Mouse (Mus musculus) hindbrain, embryonic 11.5 days (tissue): ENCODE measurements at regions not wholly inside any gene's neighbourhood (a gene's known extent, or its start where the extent isn't known, plus 50 kb on each side); places are given as distances from the start of the nearest gene placed in this dataset.

Experiments used
- ATAC-seq: fragments of 200-750 bp; cut with Nextera tagmentation; 2 replicates; pipeline ENCODE4 v1.8.0; 2017; ENCODE audit warnings: mild to moderate bottlenecking, moderate TSS enrichment, moderate library complexity; ENCODE audit not compliant: low FRiP score
- DNase-seq: peaks from one replicate; pipeline ENCODE4 v3.0.0-alpha.2; 2015; ENCODE audit warnings: low spot score
- H3K27ac ChIP-seq: fragments of 300-500 bp; sonication (generic); 2 replicates; pipeline ENCODE4 v1.5.1; 2014; ENCODE audit warnings: mild to moderate bottlenecking, low read depth, low read length
- H3K27me3 ChIP-seq: fragments of 300-500 bp; sonication (generic); 2 replicates; pipeline ENCODE4 v1.6.1; 2014; ENCODE audit warnings: mild to moderate bottlenecking, low read length, moderate library complexity, mixed read lengths; ENCODE audit not compliant: control insufficient read depth, insufficient read depth
- H3K36me3 ChIP-seq: fragments of 300-500 bp; sonication (generic); 2 replicates; pipeline ENCODE4 v1.6.1; 2014; ENCODE audit warnings: mild to moderate bottlenecking, low read length, moderate library complexity, mixed read lengths; ENCODE audit not compliant: control insufficient read depth, insufficient read depth
- H3K4me1 ChIP-seq: fragments of 300-500 bp; sonication (generic); replicated peaks from 2 replicates; pipeline ENCODE4 v1.6.1; 2014; ENCODE audit warnings: low read length, mixed read lengths; ENCODE audit not compliant: control insufficient read depth, insufficient read depth
- H3K4me2 ChIP-seq: fragments of 300-500 bp; sonication (generic); replicated peaks from 2 replicates; pipeline ENCODE4 v1.6.1; 2014; ENCODE audit warnings: mild to moderate bottlenecking, low read depth, low read length
- H3K4me3 ChIP-seq: fragments of 300-500 bp; sonication (generic); 2 replicates; pipeline ENCODE4 v1.5.1; 2014; ENCODE audit warnings: low read depth, low read length
- H3K9ac ChIP-seq: fragments of 300-500 bp; sonication (generic); 2 replicates; pipeline ENCODE4 v1.6.1; 2014; ENCODE audit warnings: low read depth, low read length
- H3K9me3 ChIP-seq: fragments of 300-500 bp; sonication (generic); 2 replicates; pipeline ENCODE4 v1.6.1; 2016; ENCODE audit warnings: low read length; ENCODE audit not compliant: control insufficient read depth
- WGBS: fragments of 180-500 bp; shearing (Covaris S2); extraction: QIAGEN DNeasy Blood & Tissue Kit; methylation state at CpG from one replicate; pipeline ENCODE4 v1.1.7; 2014; 5-methylcytosine and 5-hydroxymethylcytosine counted together

DNA sequence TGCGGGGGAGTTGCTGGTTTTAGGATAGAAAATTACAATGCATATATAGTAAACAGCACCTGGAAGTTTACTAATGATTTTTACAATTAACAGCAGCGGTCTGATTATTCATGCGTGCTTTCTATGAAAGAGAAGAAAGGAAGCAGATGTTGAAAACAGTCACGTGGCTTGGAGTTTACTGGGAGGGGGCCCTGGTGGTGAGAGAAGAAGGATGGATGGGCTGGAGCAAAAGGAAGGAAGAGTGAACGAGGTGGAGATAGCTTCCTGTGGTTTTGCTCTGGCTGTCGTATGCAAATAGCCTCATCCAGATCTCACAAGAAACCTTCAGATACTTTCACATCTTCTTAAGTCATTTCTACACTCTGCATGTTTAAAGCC is 606.1 kb upstream of the Id2 start:
- peak overlapping the region; percentile 45 for H3K4me2 ChIP-seq
- H3K9me3 ChIP-seq = no peaks in the 10 kb centered on the region
- DNase-seq (no peak), ATAC-seq (0 out of 2 replicates have a peak, but pooled peaks have one; percentile 25)
- no peaks in the 10 kb centered on the region for H3K4me1 ChIP-seq
- WGBS = 12% methylated on average over 6 of the region's 6 CpGs
- H3K27me3 ChIP-seq = no peaks in the 10 kb centered on the region
- H3K4me3 ChIP-seq = peak overlapping the region; percentile 18
- H3K9ac ChIP-seq = peak overlapping the region; percentile 48; the same call in 1 of the 2 replicates
- no peak overlapping the region for H3K27ac ChIP-seq
- H3K36me3 ChIP-seq = no peaks in the 10 kb centered on the region

DNA sequence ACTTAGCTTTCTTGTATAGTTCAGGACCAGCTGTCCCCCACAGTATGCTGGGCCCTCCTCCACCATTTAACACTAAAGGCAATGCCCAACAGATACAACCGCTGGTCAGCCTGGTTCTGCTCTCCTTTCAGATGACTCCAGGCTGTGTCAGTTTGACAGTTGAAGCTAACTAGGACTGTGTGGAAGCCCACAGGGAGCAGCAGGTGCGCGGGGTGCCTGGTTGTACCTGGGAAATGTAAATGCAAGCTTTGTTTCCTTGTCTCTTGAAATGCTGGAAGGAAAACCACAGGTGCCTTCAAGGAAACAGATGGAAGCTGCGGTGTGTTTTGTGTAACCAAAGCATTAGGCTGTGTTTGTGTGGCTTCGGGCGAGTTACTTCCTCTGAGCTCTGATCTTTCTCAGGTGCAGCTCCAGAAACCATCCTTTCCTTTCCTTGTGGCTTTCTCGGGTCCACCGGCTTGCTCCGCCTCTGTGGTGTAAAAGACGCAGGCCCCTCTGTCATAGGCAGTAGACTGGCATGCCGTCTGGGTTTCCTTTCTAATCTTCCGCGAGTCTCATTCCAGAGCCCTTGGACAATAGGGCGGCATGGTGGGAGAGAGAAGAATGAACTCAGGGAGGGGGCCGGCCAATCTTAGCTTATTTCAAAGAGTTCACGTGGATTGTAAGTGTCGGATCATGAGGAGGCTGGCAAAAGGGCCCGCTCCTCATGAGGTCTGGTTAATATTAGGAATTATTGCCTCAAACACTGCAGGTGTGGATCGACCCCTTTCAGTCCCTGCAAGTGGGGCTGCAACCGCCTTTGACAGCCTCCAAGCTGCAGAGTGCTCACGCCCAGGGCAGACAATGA is 605.5 kb upstream of the Id2 start:
- peak overlapping the region; percentile 48; the same call in 1 of the 2 replicates for H3K9ac ChIP-seq
- DNase-seq = peak; percentile 44
- peak overlapping the region; percentile 45 for H3K4me2 ChIP-seq
- no peaks in the 10 kb centered on the region for H3K27me3 ChIP-seq
- H3K4me3 ChIP-seq = peak overlapping the region; percentile 18
- no peaks in the 10 kb centered on the region for H3K9me3 ChIP-seq
- no peak overlapping the region for H3K27ac ChIP-seq
- no peaks in the 10 kb centered on the region for H3K4me1 ChIP-seq
- peak; percentile 56; the same call in 1 of the 2 replicates for ATAC-seq
- WGBS = 13% methylated on average over 21 of the region's 21 CpGs
- H3K36me3 ChIP-seq = no peaks in the 10 kb centered on the region

DNA sequence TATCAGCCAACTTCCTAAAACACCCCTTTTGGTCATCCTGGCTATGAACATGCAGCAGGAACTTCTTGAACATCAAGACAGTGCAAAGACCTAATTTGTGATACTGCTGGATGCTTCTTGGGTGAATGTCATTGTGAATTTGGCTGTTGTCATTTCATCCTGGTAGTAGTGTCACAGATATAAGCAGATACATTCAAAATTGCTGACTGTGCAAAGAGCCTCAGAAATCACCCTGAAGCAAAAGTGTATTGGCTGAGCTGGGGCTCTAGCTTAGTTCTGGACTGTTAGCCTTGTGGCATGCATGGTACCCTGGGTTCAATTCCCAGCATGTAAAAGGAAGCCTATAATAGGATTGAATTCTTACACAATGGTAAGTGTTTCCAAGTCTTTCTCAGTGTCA is 590.1 kb upstream of the Id2 start:
- ATAC-seq = no peak
- H3K4me1 ChIP-seq = no peaks in the 10 kb centered on the region

DNA sequence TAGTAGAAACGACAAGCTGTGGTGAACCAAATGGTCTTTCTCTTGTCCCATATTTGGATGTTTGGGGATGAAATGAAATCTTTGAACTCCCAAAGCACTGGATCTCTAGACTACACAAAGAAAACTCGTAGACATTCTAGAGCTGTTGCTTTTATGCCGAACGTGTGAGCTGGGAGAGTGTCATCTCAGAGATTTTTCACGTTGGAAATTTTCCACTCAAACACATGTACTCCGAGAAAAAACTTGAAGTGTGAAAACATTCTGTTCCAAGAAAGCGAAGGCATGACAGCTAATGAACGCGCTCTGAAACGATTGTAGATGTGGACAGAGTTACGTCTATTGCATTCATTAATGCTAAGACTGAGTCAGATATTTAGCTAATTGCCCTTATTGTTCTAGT is 579.7 kb upstream of the Id2 start:
- Histone ChIP-seq H3K36me3 (no peaks in the 10 kb centered on the region), H3K9me3 (no peaks in the 10 kb centered on the region), H3K4me1 (no peaks in the 10 kb centered on the region), H3K4me3 (no peak overlapping the region), H3K27ac (no peak overlapping the region), H3K9ac (no peak overlapping the region), H3K4me2 (no peak overlapping the region), H3K27me3 (no peaks in the 10 kb centered on the region)
- DNase-seq (no peak), ATAC-seq (no peak)
- 94% methylated on average over 11 of the region's 11 CpGs for WGBS

More for the DNA sequence above, 590.1 kb upstream of the Id2 start:
- no peak overlapping the region for H3K27ac ChIP-seq
- no peak for DNase-seq
- H3K27me3 ChIP-seq = no peaks in the 10 kb centered on the region
- H3K9ac ChIP-seq = no peak overlapping the region
- H3K36me3 ChIP-seq = no peaks in the 10 kb centered on the region
- no peaks in the 10 kb centered on the region for H3K9me3 ChIP-seq
- no peak overlapping the region for H3K4me2 ChIP-seq
- no peak overlapping the region for H3K4me3 ChIP-seq

DNA sequence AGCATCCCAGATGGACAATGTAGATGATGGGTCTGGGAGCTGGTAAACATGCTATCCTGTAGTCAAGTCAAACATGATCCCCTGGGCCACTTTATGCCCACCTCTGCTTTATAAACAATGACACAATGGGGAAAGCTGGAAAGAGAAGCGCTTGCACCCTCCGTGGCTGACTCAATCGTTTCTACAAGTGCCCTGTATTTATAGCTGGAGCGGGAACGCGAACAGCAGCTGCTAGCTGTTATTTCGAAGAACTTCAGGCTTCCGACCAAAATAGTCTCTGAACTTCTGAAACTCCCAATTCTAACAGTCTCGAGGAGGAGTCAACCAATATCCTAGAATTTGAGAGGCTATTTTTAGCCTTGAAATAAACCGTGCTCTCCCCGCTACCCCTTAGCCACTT is 571.4 kb upstream of the Id2 start:
- Histone ChIP-seq H3K4me1 (no peaks in the 10 kb centered on the region), H3K4me3 (no peak overlapping the region), H3K27me3 (no peaks in the 10 kb centered on the region), H3K36me3 (no peaks in the 10 kb centered on the region), H3K4me2 (no peak overlapping the region), H3K9ac (no peak overlapping the region), H3K27ac (no peak overlapping the region), H3K9me3 (no peaks in the 10 kb centered on the region)
- 94% methylated on average over 11 of the region's 11 CpGs for WGBS
- no peak for DNase-seq
- ATAC-seq = no peak

DNA sequence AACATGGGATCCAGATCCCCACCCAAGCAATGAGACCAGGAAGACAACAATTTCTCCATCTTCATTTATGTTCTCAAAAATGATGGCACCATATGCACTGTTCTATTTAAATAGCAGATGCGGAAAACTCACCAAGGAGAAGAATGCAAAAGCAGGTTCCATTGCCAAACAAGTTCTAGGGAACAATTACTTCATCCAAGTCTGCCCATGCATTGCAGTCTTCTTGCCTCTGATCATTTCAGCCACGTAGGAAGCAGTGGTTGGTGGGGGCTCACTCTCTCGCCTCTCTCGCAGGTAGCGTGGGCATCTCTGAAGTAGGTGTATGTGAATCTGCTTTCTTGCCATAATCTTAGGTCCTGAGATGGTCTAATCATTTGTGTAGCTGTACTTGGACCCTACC is 557.5 kb upstream of the Id2 start:
- no peak overlapping the region for H3K4me3 ChIP-seq
- H3K27me3 ChIP-seq = no peaks in the 10 kb centered on the region
- WGBS = 92% methylated on average over 5 of the region's 5 CpGs
- no peak for ATAC-seq
- no peak overlapping the region for H3K9ac ChIP-seq
- no peak overlapping the region for H3K27ac ChIP-seq
- DNase-seq = no peak
- no peak overlapping the region for H3K4me2 ChIP-seq
- no peaks in the 10 kb centered on the region for H3K36me3 ChIP-seq
- H3K9me3 ChIP-seq = no peaks in the 10 kb centered on the region
- no peaks in the 10 kb centered on the region for H3K4me1 ChIP-seq

DNA sequence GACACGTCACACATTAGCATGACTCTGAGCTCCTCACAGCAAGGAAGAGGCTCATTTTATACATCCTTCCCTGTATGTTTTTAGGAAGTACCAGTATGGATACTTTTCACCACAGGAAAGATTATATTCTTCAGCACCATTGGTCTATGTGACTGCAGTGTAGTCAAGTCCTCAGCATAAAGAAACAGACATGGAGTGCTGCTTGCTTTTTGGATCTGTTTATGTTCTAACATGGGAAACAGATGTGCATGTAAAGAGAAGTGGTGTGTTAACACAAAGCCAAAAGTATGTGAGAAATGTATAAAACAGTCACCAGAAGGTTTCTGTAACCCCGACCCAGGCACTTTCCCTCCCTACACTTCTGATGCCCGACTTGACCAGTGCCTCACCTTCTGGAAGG is 553.3 kb upstream of the Id2 start:
- DNase-seq = no peak
- no peak overlapping the region for H3K4me2 ChIP-seq
- H3K27ac ChIP-seq = no peak overlapping the region
- no peak overlapping the region for H3K4me3 ChIP-seq
- H3K9ac ChIP-seq = no peak overlapping the region
- 68% methylated on average over 3 of the region's 3 CpGs for WGBS
- no peaks in the 10 kb centered on the region for H3K27me3 ChIP-seq
- ATAC-seq = no peak
- H3K4me1 ChIP-seq = no peaks in the 10 kb centered on the region
- H3K9me3 ChIP-seq = no peaks in the 10 kb centered on the region
- no peaks in the 10 kb centered on the region for H3K36me3 ChIP-seq

DNA sequence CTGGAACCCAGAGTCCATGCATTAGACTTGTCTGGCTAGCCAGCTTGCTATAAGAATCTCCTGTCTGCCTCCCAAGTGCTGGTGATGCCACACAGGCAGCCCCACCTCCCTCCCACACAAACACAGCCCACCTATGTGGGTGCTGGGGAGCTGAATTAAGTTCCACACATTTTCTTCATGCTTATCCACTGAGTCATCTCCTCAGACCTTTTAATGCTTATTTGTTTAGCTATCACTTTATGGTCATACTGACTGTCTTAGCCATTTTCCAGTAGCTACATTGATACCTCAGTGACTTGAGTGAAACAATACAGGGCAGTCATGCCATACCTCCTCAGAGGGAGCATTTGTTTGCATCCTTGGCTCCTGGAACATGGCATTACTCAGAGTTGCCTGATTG is 531.1 kb upstream of the Id2 start:
- H3K27ac ChIP-seq = no peak overlapping the region

DNA sequence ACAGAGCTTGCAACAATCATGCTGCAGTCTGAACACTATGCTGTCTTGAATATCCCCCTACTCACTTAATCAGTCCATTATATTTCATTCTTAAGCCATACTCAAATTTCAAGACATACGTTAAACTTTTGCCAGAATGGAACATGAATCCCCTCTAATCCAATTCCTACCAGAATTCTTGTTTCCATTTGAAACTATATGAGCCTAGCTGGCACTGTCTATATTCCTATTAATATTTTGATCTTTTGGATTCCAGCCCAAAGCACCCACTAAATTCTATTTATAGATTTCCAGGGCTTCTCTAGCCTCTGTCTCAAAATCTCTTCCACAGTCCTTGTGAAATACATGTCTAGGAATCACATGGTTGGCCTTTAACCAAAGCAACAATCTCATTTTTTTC is 528.9 kb upstream of the Id2 start:
- 81% methylated on average over 1 of the region's 1 CpGs for WGBS
- H3K4me1 ChIP-seq = no peaks in the 10 kb centered on the region
- no peak for ATAC-seq

More for the DNA sequence above, 531.1 kb upstream of the Id2 start:
- Histone ChIP-seq H3K4me1 (no peaks in the 10 kb centered on the region), H3K27me3 (no peaks in the 10 kb centered on the region), H3K9me3 (no peaks in the 10 kb centered on the region), H3K9ac (no peak overlapping the region), H3K4me2 (no peak overlapping the region), H3K36me3 (no peaks in the 10 kb centered on the region), H3K4me3 (no peak overlapping the region)
- ATAC-seq (no peak), DNase-seq (no peak)

More for the DNA sequence above, 528.9 kb upstream of the Id2 start:
- DNase-seq = no peak
- no peaks in the 10 kb centered on the region for H3K9me3 ChIP-seq
- no peaks in the 10 kb centered on the region for H3K36me3 ChIP-seq
- H3K27ac ChIP-seq = no peak overlapping the region
- H3K4me3 ChIP-seq = no peak overlapping the region
- H3K4me2 ChIP-seq = no peak overlapping the region
- H3K27me3 ChIP-seq = no peaks in the 10 kb centered on the region
- H3K9ac ChIP-seq = no peak overlapping the region
